7 mouse cellular contexts compared by ENCODE assay signal in the genomic region with DNA sequence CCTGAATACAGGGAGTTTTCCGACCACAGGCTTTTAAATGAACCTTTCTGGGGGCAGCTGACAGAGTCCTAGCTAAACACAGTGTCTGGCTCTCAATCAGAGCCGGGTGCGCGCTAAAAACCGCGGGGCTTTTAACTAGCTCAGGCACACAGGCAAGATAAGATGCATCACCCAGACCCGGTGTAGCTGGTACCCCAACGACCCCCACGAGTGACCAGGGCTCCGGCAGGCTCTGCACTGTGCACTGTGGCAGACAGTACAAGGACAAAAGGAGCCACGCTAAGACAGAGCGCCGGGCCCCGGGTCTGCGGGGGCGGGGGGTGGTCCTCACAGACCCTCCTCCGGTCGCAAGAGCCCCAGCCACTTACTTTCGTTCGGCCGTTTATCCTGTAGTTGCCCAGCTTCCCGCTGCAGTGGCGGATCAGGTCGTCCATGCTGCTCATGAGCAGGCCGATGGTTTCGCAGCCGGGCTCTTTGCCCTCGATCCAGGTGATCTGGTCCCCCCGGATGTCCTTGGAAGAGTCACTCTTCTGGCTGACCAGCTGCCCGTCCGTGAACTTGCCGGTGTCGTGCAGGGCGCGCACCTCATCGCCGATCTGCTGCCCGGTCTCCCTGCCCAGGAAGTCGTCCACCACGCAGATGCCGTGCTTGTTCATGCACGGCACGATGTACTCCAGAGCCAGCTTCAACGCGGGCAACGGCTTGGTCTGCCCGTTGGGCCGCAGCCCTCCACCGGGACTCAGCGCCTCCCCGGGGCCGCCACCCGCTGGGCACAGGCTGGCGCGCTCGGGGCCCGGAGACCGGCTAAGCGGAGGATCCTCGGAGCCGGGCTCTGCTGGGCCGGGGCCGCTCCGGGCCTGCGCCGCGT. TPM values are rescaled to one million over a fixed set of nuclear protein-coding genes. Genes with fewer than 3 reads are reported as not detected.
A peak's percentile ranks its signal among the peaks of the same experiment; 100 is the strongest.
DNase-seq lines count a peak whose midpoint lies in the region; ATAC-seq and TF ChIP-seq lines count a peak whose summit lies in the region.

No protein-coding gene starts in this region.

- POLR2A ChIA-PET in Patski (lab: Charles Lee), result interaction anchor here (0.6 to 1.6 kb wide), 7 partner anchors 11 to 69 kb away, joined by 3 to 6 read pairs (median 3); a partner anchor contains a TSS

- peak overlapping the region; percentile 92 for H3K9ac ChIP-seq in forebrain, postnatal 0 days
- peak overlapping the region; percentile 97 for H3K9ac ChIP-seq in hindbrain, embryonic 14.5 days
- peak overlapping the region; percentile 96 for H3K9ac ChIP-seq in midbrain, embryonic 11.5 days (ENCODE audit: low read length)

- ATAC-seq in Patski, result peak; percentile 19
- ATAC-seq in forebrain, postnatal 0 days, result peak; percentile 27
- ATAC-seq in hindbrain, embryonic 14.5 days (ENCODE audit: low FRiP score), result peak; percentile 47
- peak; percentile 52 for ATAC-seq in midbrain, embryonic 11.5 days (ENCODE audit: low FRiP score)

- peaks cover 13% of the 10 kb centered on the region for H3K4me1 ChIP-seq in forebrain, postnatal 0 days (ENCODE audit: insufficient read depth)
- peaks cover 39% of the 10 kb centered on the region for H3K4me1 ChIP-seq in hindbrain, embryonic 14.5 days (replicated peaks; ENCODE audit: control insufficient read depth, insufficient read depth, low read length)
- H3K4me1 ChIP-seq in limb, embryonic 10.5 days, result peaks cover 43% of the 10 kb centered on the region
- H3K4me1 ChIP-seq in midbrain, embryonic 11.5 days (ENCODE audit: control insufficient read depth, insufficient read depth, low read length), result peaks cover 26% of the 10 kb centered on the region
- no peaks in the 10 kb centered on the region; the same call in 1 of the 2 replicates for H3K4me1 ChIP-seq in spleen, adult 2 months (ENCODE audit: control insufficient read depth, insufficient read depth, insufficient read length)

- H3K27ac ChIP-seq in forebrain, postnatal 0 days (ENCODE audit: low read depth, low read length), result peak overlapping the region; percentile 98
- peak overlapping the region; percentile 99 for H3K27ac ChIP-seq in hindbrain, embryonic 14.5 days
- H3K27ac ChIP-seq in limb, embryonic 10.5 days, result peak overlapping the region; percentile 97
- peak overlapping the region; percentile 91 for H3K27ac ChIP-seq in midbrain, embryonic 11.5 days (ENCODE audit: low read depth, low read length)
- H3K27ac ChIP-seq in spleen, adult 2 months (ENCODE audit: insufficient read depth, low read length), result no peak overlapping the region

- TF ChIP-seq CTCF in Patski (IDR thresholded peaks at IDR 0.05), result no peak
- TF ChIP-seq CTCF in forebrain, postnatal 0 days (IDR thresholded peaks at IDR 0.05; ENCODE audit: low read depth), result no peak
- TF ChIP-seq CTCF in spleen, adult 2 months (IDR thresholded peaks at IDR 0.05; ENCODE audit: extremely low read depth, insufficient read depth, insufficient read length, insufficient replicate concordance), result no peak

- peak overlapping the region; percentile 82 for H3K4me2 ChIP-seq in forebrain, postnatal 0 days (ENCODE audit: low read depth)
- H3K4me2 ChIP-seq in hindbrain, embryonic 14.5 days (replicated peaks), result peak overlapping the region; percentile 96
- peak overlapping the region; percentile 68 for H3K4me2 ChIP-seq in midbrain, embryonic 11.5 days

- no peaks in the 10 kb centered on the region for H3K27me3 ChIP-seq in Patski
- H3K27me3 ChIP-seq in forebrain, postnatal 0 days (ENCODE audit: insufficient read depth, low read length), result no peaks in the 10 kb centered on the region
- no peaks in the 10 kb centered on the region for H3K27me3 ChIP-seq in hindbrain, embryonic 14.5 days (ENCODE audit: control insufficient read depth, insufficient read depth, low read length)
- H3K27me3 ChIP-seq in limb, embryonic 10.5 days (ENCODE audit: low read depth, poor library complexity, severe bottlenecking), result no peaks in the 10 kb centered on the region
- H3K27me3 ChIP-seq in midbrain, embryonic 11.5 days (ENCODE audit: control insufficient read depth, insufficient read depth, low read length), result no peaks in the 10 kb centered on the region
- no peaks in the 10 kb centered on the region for H3K27me3 ChIP-seq in spleen, adult 2 months (ENCODE audit: control insufficient read depth, insufficient read depth, low read length)

- 1% methylated on average over 67 of the region's 67 CpGs for WGBS in forebrain, postnatal 0 days
- under 1% methylated on average over 61 of the region's 67 CpGs for WGBS in hindbrain, embryonic 14.5 days
- WGBS in limb, embryonic 10.5 days, result under 1% methylated on average over 67 of the region's 67 CpGs
- WGBS in midbrain, embryonic 11.5 days, result under 1% methylated on average over 65 of the region's 67 CpGs
- 1% methylated on average over 67 of the region's 67 CpGs for WGBS in spleen, adult 2 months

- H3K4me3 ChIP-seq in forebrain, postnatal 0 days (ENCODE audit: low read depth, low read length), result peak overlapping the region; percentile 80
- peak overlapping the region; percentile 94 for H3K4me3 ChIP-seq in hindbrain, embryonic 14.5 days (replicated peaks; ENCODE audit: low read length)
- H3K4me3 ChIP-seq in limb, embryonic 10.5 days, result peak overlapping the region; percentile 90
- H3K4me3 ChIP-seq in midbrain, embryonic 11.5 days (ENCODE audit: low read depth, low read length), result peak overlapping the region; percentile 88
- H3K4me3 ChIP-seq in spleen, adult 2 months (ENCODE audit: extremely low read depth, insufficient read depth, insufficient read length), result peak overlapping the region; percentile 63

- H3K36me3 ChIP-seq in forebrain, postnatal 0 days (ENCODE audit: insufficient read depth), result no peaks in the 10 kb centered on the region
- H3K36me3 ChIP-seq in hindbrain, embryonic 14.5 days (replicated peaks; ENCODE audit: control insufficient read depth, insufficient read depth), result no peaks in the 10 kb centered on the region
- peaks cover 22% of the 10 kb centered on the region for H3K36me3 ChIP-seq in limb, embryonic 10.5 days
- H3K36me3 ChIP-seq in midbrain, embryonic 11.5 days (ENCODE audit: control insufficient read depth, insufficient read depth, low read length), result no peaks in the 10 kb centered on the region
- no peaks in the 10 kb centered on the region for H3K36me3 ChIP-seq in spleen, adult 2 months (ENCODE audit: control insufficient read depth, insufficient read depth, low read length)

- H3K9me3 ChIP-seq in forebrain, postnatal 0 days (ENCODE audit: low read length), result no peaks in the 10 kb centered on the region
- H3K9me3 ChIP-seq in hindbrain, embryonic 14.5 days (ENCODE audit: control insufficient read depth, low read length), result no peaks in the 10 kb centered on the region
- H3K9me3 ChIP-seq in limb, embryonic 10.5 days (replicated peaks), result no peaks in the 10 kb centered on the region
- H3K9me3 ChIP-seq in midbrain, embryonic 11.5 days (ENCODE audit: control insufficient read depth, low read length), result no peaks in the 10 kb centered on the region

- TF ChIP-seq POLR2A in spleen, adult 2 months (IDR thresholded peaks at IDR 0.05; ENCODE audit: low read depth, low read length), result no peak

- DNase-seq in Patski (ENCODE audit: low read depth, low spot score), result no peak
- DNase-seq in cerebellum, adult 18-20 months, result peak; percentile 60 to 76
- peak; percentile 48 for DNase-seq in forebrain, postnatal 0 days
- DNase-seq in hindbrain, embryonic 14.5 days (ENCODE audit: low spot score), result peak; percentile 40
- peak; percentile 74 for DNase-seq in limb, embryonic 10.5 days (ENCODE audit: low spot score)
- peak; percentile 98 for DNase-seq in midbrain, embryonic 11.5 days (ENCODE audit: low spot score, missing footprints)
- DNase-seq in spleen, adult 2 months (ENCODE audit: low read depth in 1 of 2, low spot score in 2 of 2), result peak in 1 of 2 experiments; percentile 31

- CTCF ChIA-PET in Patski (lab: Charles Lee), result interaction anchor here (1.3 to 1.4 kb wide), 2 partner anchors 22 to 30 kb away, joined by 3 to 4 read pairs; no protein-coding TSS in a partner anchor

- in situ Hi-C loops in Patski (cut with MboI; ENCODE audit: low pct_unique_long_range_greater_than_20kb), result no loop called here

RNA-seq across cellular contexts. Expression of a gene that starts 1.0 kb away (rescaled TPM):
- 50.7 TPM for polyA plus RNA-seq in Patski (2021)
- 42.9 and 48.5 TPM in 2 replicates for total RNA-seq in forebrain, postnatal 0 days (2014; rRNA removed)
- 13.7 and 15.6 TPM in 2 replicates for polyA plus RNA-seq in forebrain, postnatal 0 days (2015; fragmentation: Nextera tagmentation; extraction: Ambion mirVana)
- 21.1 and 22.9 TPM in 2 replicates for polyA plus RNA-seq in hindbrain, embryonic 14.5 days (2014; fragmentation: Nextera tagmentation; extraction: Ambion mirVana)
- polyA plus RNA-seq in limb, embryonic 10.5 days (2016; fragmentation: Nextera tagmentation; extraction: Ambion mirVana), result 9.9 and 10.1 TPM in 2 replicates
- polyA plus RNA-seq in midbrain, embryonic 11.5 days (2014; fragmentation: Nextera tagmentation; extraction: Ambion mirVana), result 18.5 and 21.0 TPM in 2 replicates
- polyA plus RNA-seq in spleen, adult 2 months (2012; rRNA removed), result 12.1 and 15.2 TPM in 2 replicates

RNA-seq across cellular contexts. Expression of a gene that starts 50.4 kb away (rescaled TPM):
- 16.5 TPM for polyA plus RNA-seq in Patski (2021)
- 13.0 and 16.0 TPM in 2 replicates for total RNA-seq in forebrain, postnatal 0 days (2014; rRNA removed)
- polyA plus RNA-seq in forebrain, postnatal 0 days (2015; fragmentation: Nextera tagmentation; extraction: Ambion mirVana), result 5.1 and 6.0 TPM in 2 replicates
- 8.2 and 9.3 TPM in 2 replicates for polyA plus RNA-seq in hindbrain, embryonic 14.5 days (2014; fragmentation: Nextera tagmentation; extraction: Ambion mirVana)
- 9.3 and 10.4 TPM in 2 replicates for polyA plus RNA-seq in limb, embryonic 10.5 days (2016; fragmentation: Nextera tagmentation; extraction: Ambion mirVana)
- 12.5 and 14.1 TPM in 2 replicates for polyA plus RNA-seq in midbrain, embryonic 11.5 days (2014; fragmentation: Nextera tagmentation; extraction: Ambion mirVana)
- 11.2 and 14.5 TPM in 2 replicates for polyA plus RNA-seq in spleen, adult 2 months (2012; rRNA removed)

RNA-seq across cellular contexts. Expression of a gene that starts 50.6 kb away (rescaled TPM):
- 12.2 TPM for polyA plus RNA-seq in Patski (2021)
- total RNA-seq in forebrain, postnatal 0 days (2014; rRNA removed), result 31.2 and 33.9 TPM in 2 replicates
- 7.4 and 9.9 TPM in 2 replicates for polyA plus RNA-seq in forebrain, postnatal 0 days (2015; fragmentation: Nextera tagmentation; extraction: Ambion mirVana)
- 14.7 and 14.8 TPM in 2 replicates for polyA plus RNA-seq in hindbrain, embryonic 14.5 days (2014; fragmentation: Nextera tagmentation; extraction: Ambion mirVana)
- 8.7 and 9.2 TPM in 2 replicates for polyA plus RNA-seq in limb, embryonic 10.5 days (2016; fragmentation: Nextera tagmentation; extraction: Ambion mirVana)
- 7.1 and 7.2 TPM in 2 replicates for polyA plus RNA-seq in midbrain, embryonic 11.5 days (2014; fragmentation: Nextera tagmentation; extraction: Ambion mirVana)
- polyA plus RNA-seq in spleen, adult 2 months (2012; rRNA removed), result 6.5 and 10.5 TPM in 2 replicates
